Mouse (Mus musculus) granulocyte monocyte progenitor cell, adult 5-6 weeks (primary cell): ENCODE data around the gene Pkn1. TPM values are rescaled to one million over a fixed set of nuclear protein-coding genes. Genes with fewer than 3 reads are reported as not detected.

Experiments
- ATAC-seq: replicated peaks from 2 replicates; pipeline ENCODE4 v1.8.0; 2016; ENCODE audit warnings: mild to moderate bottlenecking, moderate TSS enrichment, inconsistent platforms; ENCODE audit not compliant: poor library complexity, severe bottlenecking
- total RNA-seq, 2 experiments: library from RNA; stranded (forward) in 1 of 2; stranded (reverse) in 1 of 2; fragments of 200-712, 200-1000 nt in 1 of 2; fragments of >200 nt in 1 of 2; fragmentation: Nextera tagmentation in 1 of 2; gene quantifications; 2 replicates each; pipeline ENCODE4 v1.2.3; 2014 to 2017

Pkn1 gene
- 40.0 and 66.0 TPM in 2 replicates for total RNA-seq (2014; fragmentation: Nextera tagmentation)
- total RNA-seq (2017) = 54.5 and 65.6 TPM in 2 replicates

- ATAC-seq = peak; percentile 45
Measured at GRCm38 (mm10) chr8:83698661-83699453, at the start of gene Pkn1. Pkn1 (minus strand) TSS chr8:83699179.

GRCm38 (mm10) chr8:83748708-83749107 is 49.7 kb upstream of the Pkn1 start:
- ATAC-seq = peak; percentile 83

- peak; percentile 69 for ATAC-seq
Measured at GRCm38 (mm10) chr8:83747661-83748346, 48.8 kb upstream of the Pkn1 start.

GRCm38 (mm10) chr8:83744070-83744469 is 45.1 kb upstream of the Pkn1 start:
- ATAC-seq = no peak

- no peak for ATAC-seq
Measured at GRCm38 (mm10) chr8:83742968-83743367, 44.0 kb upstream of the Pkn1 start.

GRCm38 (mm10) chr8:83741849-83742655 is 43.1 kb upstream of the Pkn1 start:
- peak; percentile 40 for ATAC-seq

GRCm38 (mm10) chr8:83740976-83741741 is 42.2 kb upstream of the Pkn1 start, which contains the start of gene Adgre5:
Adgre5 (minus strand) TSS chr8:83741326.
- peak; percentile 13 for ATAC-seq

GRCm38 (mm10) chr8:83740586-83740975 is 41.6 kb upstream of the Pkn1 start:
- ATAC-seq = no peak

- ATAC-seq = peak; percentile 57
Measured at GRCm38 (mm10) chr8:83739711-83740468, 40.9 kb upstream of the Pkn1 start.

GRCm38 (mm10) chr8:83738949-83739710 is 40.2 kb upstream of the Pkn1 start:
- no peak for ATAC-seq

GRCm38 (mm10) chr8:83737852-83738562 is 39.0 kb upstream of the Pkn1 start:
- peak; percentile 41 for ATAC-seq

GRCm38 (mm10) chr8:83737346-83737745 is 38.4 kb upstream of the Pkn1 start:
- ATAC-seq = no peak

GRCm38 (mm10) chr8:83736681-83737080 is 37.7 kb upstream of the Pkn1 start:
- ATAC-seq = peak; percentile 21

GRCm38 (mm10) chr8:83732919-83733318 is 33.9 kb upstream of the Pkn1 start:
- ATAC-seq = peak; percentile 61

- ATAC-seq = no peak
Measured at GRCm38 (mm10) chr8:83731906-83732305, 32.9 kb upstream of the Pkn1 start.

GRCm38 (mm10) chr8:83729009-83729807 is 30.2 kb upstream of the Pkn1 start:
- peak; percentile 46 for ATAC-seq

GRCm38 (mm10) chr8:83725521-83726102 is 26.6 kb upstream of the Pkn1 start:
- no peak for ATAC-seq
